Mouse (Mus musculus): ENCODE results near the gene Inpp5e. TPM values are rescaled to one million over a fixed set of nuclear protein-coding genes. Genes with fewer than 3 reads are reported as not detected.

Inpp5e gene
- polyA plus RNA-seq (2012; rRNA removed), result 6.9 and 9.1 TPM in 2 replicates
- 4.1 and 5.4 TPM in 2 replicates for polyA plus RNA-seq (2014; fragmentation: Nextera tagmentation; extraction: Ambion mirVana)

DNA sequence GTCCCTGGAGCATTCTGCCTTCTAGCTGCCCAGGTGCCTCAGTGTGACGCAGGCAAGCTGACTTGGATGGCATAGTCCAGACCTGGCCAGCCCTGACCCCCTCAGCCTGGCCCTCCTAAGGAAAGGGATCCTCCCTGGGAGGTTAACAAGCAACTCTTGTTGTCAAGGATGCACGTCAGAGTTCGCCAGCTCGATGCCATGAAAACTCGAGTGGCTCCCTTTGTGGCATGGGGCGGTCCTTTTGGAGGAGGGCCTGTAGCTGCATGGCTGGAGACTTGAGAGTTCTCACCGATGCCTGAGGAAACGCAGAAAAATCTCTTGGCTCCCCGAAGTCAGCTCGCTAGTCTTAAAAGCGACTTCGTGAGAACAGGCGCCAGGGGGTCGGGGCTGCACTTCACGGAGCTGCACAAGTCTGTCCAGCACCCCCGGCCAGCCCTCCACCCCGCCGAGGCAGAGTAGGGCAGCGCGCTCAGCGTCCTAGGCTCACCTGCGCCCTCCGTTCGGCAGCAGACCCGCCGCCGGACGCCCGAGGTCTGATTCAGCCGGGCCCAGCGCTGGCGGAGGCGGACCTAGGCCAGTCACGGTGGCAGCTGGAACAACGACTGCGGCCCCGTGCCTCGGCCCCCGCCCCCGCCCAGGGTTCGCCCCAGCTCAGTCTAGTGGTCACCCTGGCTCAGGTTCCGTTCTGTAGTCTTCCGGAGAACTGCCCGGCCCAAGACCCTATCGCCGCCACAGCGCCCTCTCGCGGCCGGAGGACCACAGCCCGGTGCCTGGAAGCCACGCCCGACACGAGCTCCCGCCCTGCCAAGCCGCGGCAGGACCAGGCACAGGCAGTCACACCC, at the start of gene Inpp5e:
Gene Inpp5e (minus strand): TSS at position 689 of the 842 bp plus-strand sequence.
- under 1% methylated on average over 56 of the region's 57 CpGs for WGBS (ENCODE audit: insufficient replicate concordance)
- TF ChIP-seq CTCF (IDR thresholded peaks at IDR 0.05; ENCODE audit: low read depth) (peak; percentile 95), EP300 (IDR thresholded peaks at IDR 0.05; ENCODE audit: low read depth) (no peak)
- peak; percentile 82 to 87 (median 84) for DNase-seq (ENCODE audit: low read depth in 3 of 3, low spot score in 3 of 3)
- H3K4me2 ChIP-seq (ENCODE audit: low read depth), result peak within 1 kb of the TSS; percentile 90
- H3K27me3 ChIP-seq (ENCODE audit: control insufficient read depth, insufficient read depth, low read length), result no peaks in the 10 kb centered on the region
- peak within 1 kb of the TSS; percentile 43 for H3K27ac ChIP-seq
- H3K9ac ChIP-seq (replicated peaks), result peak within 1 kb of the TSS; percentile 92
- ATAC-seq (ENCODE audit: insufficient read depth), result peak; percentile 94
- H3K9me3 ChIP-seq (ENCODE audit: control insufficient read depth, low read length), result no peaks in the 10 kb centered on the region
- H3K4me1 ChIP-seq (replicated peaks; ENCODE audit: control insufficient read depth in 2 of 2, insufficient read depth in 2 of 2, low read length in 1 of 2), result peaks cover 11 to 15% of the 10 kb centered on the region in 2 experiments
- peaks cover 4% of the 10 kb centered on the region; the same call in 1 of the 2 replicates for H3K36me3 ChIP-seq (replicated peaks; ENCODE audit: control insufficient read depth, insufficient read depth, low read depth)
- H3K4me3 ChIP-seq (ENCODE audit: insufficient read depth in 1 of 2, low read depth in 2 of 2, low read length in 2 of 2), result peak within 1 kb of the TSS; percentile 87 to 91

DNA sequence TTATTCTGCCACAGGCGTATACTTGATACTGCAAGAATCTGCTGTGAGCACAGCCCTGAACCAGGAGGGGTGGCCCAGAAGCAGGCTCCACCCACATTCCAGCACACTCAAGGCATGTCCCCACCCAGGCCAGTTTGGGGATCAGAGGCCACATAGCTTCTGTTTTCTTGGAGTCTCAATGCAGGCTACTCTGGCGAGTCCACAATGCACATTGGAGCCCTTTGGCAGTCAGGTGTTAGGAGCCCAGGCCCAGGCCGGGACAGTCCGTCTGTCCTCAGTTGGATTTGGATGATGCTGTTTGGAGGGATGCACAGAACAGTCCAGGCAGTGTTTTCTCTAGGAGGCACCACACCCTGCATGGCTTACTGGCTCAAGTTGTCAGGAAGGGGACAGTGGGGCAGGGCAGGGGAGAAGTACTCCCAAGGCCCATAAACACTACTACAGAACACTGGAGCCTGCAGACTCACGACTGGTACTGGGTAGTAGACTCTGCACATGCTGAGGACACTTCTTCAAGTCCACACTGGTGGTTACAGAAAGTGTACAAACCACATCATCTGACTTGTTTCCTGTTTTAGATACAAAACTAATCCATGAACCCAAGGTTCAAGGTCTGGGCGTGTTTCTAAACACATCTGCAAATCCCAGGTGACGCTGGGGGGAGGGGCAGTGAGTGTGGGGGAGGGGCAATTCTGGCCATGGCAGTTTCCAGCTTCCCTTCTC, 49.6 kb upstream of the Inpp5e start:
- DNase-seq (ENCODE audit: low read depth in 3 of 3, low spot score in 3 of 3) (no peak), ATAC-seq (ENCODE audit: insufficient read depth) (0 out of 2 replicates have a peak, but pooled peaks have one; percentile 36)
- H3K4me3 ChIP-seq (ENCODE audit: insufficient read depth in 1 of 2, low read depth in 2 of 2, low read length in 2 of 2), result no peak overlapping the region
- no peaks in the 10 kb centered on the region for H3K36me3 ChIP-seq (replicated peaks; ENCODE audit: control insufficient read depth, insufficient read depth, low read depth)
- peaks cover 0 to 5% of the 10 kb centered on the region in 2 experiments; a peak in 2 of 4 replicates for H3K4me1 ChIP-seq (replicated peaks; ENCODE audit: control insufficient read depth in 2 of 2, insufficient read depth in 2 of 2, low read length in 1 of 2)
- no peak overlapping the region for H3K4me2 ChIP-seq (ENCODE audit: low read depth)
- no peaks in the 10 kb centered on the region for H3K9me3 ChIP-seq (ENCODE audit: control insufficient read depth, low read length)
- H3K27me3 ChIP-seq (ENCODE audit: control insufficient read depth, insufficient read depth, low read length), result no peaks in the 10 kb centered on the region
- WGBS (ENCODE audit: insufficient replicate concordance), result 45% methylated on average over 7 of the region's 7 CpGs
- no peak overlapping the region for H3K9ac ChIP-seq (replicated peaks)
- TF ChIP-seq EP300 (IDR thresholded peaks at IDR 0.05; ENCODE audit: low read depth) (no peak), CTCF (IDR thresholded peaks at IDR 0.05; ENCODE audit: low read depth) (no peak)
- H3K27ac ChIP-seq, result no peak overlapping the region

DNA sequence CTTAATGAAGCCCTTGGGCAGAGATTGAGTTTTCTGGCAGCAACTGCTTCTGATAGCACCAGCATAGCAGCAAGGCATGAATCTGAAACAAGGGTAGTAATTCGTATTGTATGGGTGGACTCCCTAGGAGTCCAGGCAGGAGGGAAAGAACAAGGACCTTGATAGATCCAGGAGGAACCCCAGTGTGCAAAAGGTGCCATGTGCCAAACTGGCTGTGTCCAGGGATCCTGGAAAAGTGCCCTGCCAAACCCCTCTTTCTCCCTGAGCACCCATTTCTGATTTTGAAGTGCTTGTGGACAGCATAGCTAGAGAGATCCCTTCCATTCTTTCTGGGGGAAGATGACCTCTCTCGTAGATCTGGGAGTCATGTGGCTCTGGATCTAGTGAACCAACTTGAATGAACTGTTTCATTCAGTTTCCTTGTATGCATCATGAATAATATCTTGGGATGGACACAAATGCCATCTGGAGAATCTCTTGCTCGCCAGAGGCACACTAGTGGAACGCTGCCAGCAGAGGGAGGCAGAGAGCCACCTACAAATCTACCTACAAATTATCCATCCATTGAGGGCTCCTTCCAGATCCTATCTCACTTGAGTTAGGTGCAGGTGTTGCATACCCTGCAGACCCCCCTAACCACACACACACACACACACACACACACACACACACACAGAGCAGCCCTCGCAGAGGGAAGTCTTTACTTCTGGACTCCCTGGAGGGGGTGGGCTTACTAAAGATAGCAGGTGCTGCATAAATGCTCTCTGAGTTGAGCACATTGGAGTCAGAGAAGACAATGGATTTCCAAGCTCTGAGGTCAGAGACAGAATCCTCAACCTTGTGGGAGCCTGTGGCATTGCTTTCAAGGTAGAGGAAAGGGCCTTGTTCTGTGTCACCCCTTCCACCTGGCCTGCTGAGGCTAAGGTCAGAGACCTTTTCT, 40.4 kb upstream of the Inpp5e start:
- no peaks in the 10 kb centered on the region for H3K9me3 ChIP-seq (ENCODE audit: control insufficient read depth, low read length)
- peaks cover 5 to 8% of the 10 kb centered on the region in 2 experiments; a peak in 3 of 4 replicates for H3K4me1 ChIP-seq (replicated peaks; ENCODE audit: control insufficient read depth in 2 of 2, insufficient read depth in 2 of 2, low read length in 1 of 2)
- ATAC-seq (ENCODE audit: insufficient read depth), result no peak
- H3K4me3 ChIP-seq (ENCODE audit: insufficient read depth in 1 of 2, low read depth in 2 of 2, low read length in 2 of 2), result no peak overlapping the region
- no peak overlapping the region for H3K9ac ChIP-seq (replicated peaks)
- peak in 1 of 3 experiments; percentile 19 for DNase-seq (ENCODE audit: low read depth in 3 of 3, low spot score in 3 of 3)
- TF ChIP-seq EP300 (IDR thresholded peaks at IDR 0.05; ENCODE audit: low read depth) (no peak), CTCF (IDR thresholded peaks at IDR 0.05; ENCODE audit: low read depth) (peak; percentile 88)
- WGBS (ENCODE audit: insufficient replicate concordance), result 21% methylated on average over 5 of the region's 5 CpGs
- no peak overlapping the region for H3K4me2 ChIP-seq (ENCODE audit: low read depth)
- no peak overlapping the region for H3K27ac ChIP-seq
- no peaks in the 10 kb centered on the region for H3K27me3 ChIP-seq (ENCODE audit: control insufficient read depth, insufficient read depth, low read length)
- H3K36me3 ChIP-seq (replicated peaks; ENCODE audit: control insufficient read depth, insufficient read depth, low read depth), result no peaks in the 10 kb centered on the region

DNA sequence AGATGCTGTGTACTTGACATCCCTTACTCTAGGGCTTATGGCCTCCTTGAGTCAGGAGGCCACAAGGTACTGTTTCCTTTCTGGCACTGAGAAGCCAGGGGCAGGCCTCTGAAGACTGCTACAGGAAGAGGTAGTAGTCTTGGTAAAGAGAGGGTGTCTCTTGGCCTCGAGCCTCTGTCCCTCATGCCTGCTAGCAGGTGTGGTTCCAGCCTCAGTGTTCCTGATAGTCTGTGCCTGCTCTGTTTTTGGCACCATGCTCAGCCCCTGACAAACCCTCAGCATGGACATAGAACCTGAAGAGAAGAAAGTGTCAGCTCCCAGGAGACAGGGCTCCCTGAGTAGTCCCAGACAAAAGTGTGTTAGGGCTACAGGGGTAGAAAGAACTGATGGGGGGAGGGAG, 38.4 kb upstream of the Inpp5e start:
- H3K9me3 ChIP-seq (ENCODE audit: control insufficient read depth, low read length), result no peaks in the 10 kb centered on the region
- H3K4me1 ChIP-seq (replicated peaks; ENCODE audit: control insufficient read depth in 2 of 2, insufficient read depth in 2 of 2, low read length in 1 of 2), result peaks cover 15 to 16% of the 10 kb centered on the region in 2 experiments
- no peak overlapping the region for H3K4me3 ChIP-seq (ENCODE audit: insufficient read depth in 1 of 2, low read depth in 2 of 2, low read length in 2 of 2)
- no peak for TF ChIP-seq EP300 (IDR thresholded peaks at IDR 0.05; ENCODE audit: low read depth)
- TF ChIP-seq CTCF (IDR thresholded peaks at IDR 0.05; ENCODE audit: low read depth), result no peak
- DNase-seq (ENCODE audit: low read depth in 3 of 3, low spot score in 3 of 3) (no peak), ATAC-seq (ENCODE audit: insufficient read depth) (no peak)
- H3K27ac ChIP-seq, result no peak overlapping the region
- H3K27me3 ChIP-seq (ENCODE audit: control insufficient read depth, insufficient read depth, low read length), result no peaks in the 10 kb centered on the region
- no peaks in the 10 kb centered on the region; the same call in 1 of the 2 replicates for H3K36me3 ChIP-seq (replicated peaks; ENCODE audit: control insufficient read depth, insufficient read depth, low read depth)
- WGBS (ENCODE audit: insufficient replicate concordance), result 45% methylated on average over 1 of the region's 1 CpGs
- no peak overlapping the region for H3K9ac ChIP-seq (replicated peaks)
- no peak overlapping the region for H3K4me2 ChIP-seq (ENCODE audit: low read depth)

Measured in liver, embryonic 14.5 days (tissue).